In the genomic region with DNA sequence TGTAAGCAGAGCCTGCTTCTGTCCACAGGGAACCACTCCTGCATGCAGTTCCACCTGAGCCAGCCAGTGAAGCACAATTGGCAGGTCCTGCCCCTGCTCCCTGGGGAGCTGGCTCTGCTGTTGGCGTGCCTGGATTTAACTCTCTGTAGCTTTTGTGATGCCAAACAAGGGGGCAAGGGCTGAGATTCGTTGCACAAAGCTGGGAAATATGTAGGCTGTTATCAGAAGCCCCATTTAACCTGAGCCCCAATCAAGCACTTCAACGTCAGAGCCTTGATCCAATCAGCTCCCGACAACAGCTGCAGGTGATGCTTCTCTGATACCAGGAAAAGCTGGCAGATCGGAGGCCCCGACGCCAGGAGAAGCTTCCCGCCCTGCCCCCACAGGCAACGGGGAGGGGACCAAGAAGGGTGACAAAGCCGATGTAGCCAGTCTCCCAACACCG, we compare ENCODE assay signal across 8 mouse cellular contexts. TPM values are rescaled to one million over a fixed set of nuclear protein-coding genes. Genes with fewer than 3 reads are reported as not detected.
A peak's percentile ranks its signal among the peaks of the same experiment; 100 is the strongest.
DNase-seq lines count a peak whose midpoint lies in the region; ATAC-seq and TF ChIP-seq lines count a peak whose summit lies in the region.

No protein-coding gene starts in this region.

- peak; percentile 71 to 78 for DNase-seq in layer of hippocampus, postnatal 14 days (ENCODE audit: low spot score in 2 of 2)
- peak; percentile 44 for DNase-seq in retina, embryonic 14.5 days (ENCODE audit: low spot score)
- no peak for DNase-seq in kidney, adult 18-20 months
- DNase-seq in thymus, postnatal 4 days, result no peak

- no peak overlapping the region for H3K9ac ChIP-seq in intestine, embryonic 15.5 days
- no peak overlapping the region for H3K9ac ChIP-seq in intestine, postnatal 0 days (ENCODE audit: low read depth, low read length)
- peak overlapping the region; percentile 78; the same call in 1 of the 2 replicates for H3K9ac ChIP-seq in forebrain, embryonic 12.5 days

- H3K4me1 ChIP-seq in intestine, embryonic 15.5 days (replicated peaks), result peaks cover 6% of the 10 kb centered on the region; the same call in 1 of the 2 replicates
- no peaks in the 10 kb centered on the region for H3K4me1 ChIP-seq in intestine, postnatal 0 days (replicated peaks; ENCODE audit: control insufficient read depth, insufficient read depth, low read length)
- H3K4me1 ChIP-seq in forebrain, embryonic 12.5 days, result peaks cover 74% of the 10 kb centered on the region

- H3K4me2 ChIP-seq in intestine, embryonic 15.5 days (replicated peaks), result peak overlapping the region; percentile 31; the same call in 1 of the 2 replicates
- H3K4me2 ChIP-seq in intestine, postnatal 0 days (replicated peaks; ENCODE audit: low read depth), result no peak overlapping the region
- H3K4me2 ChIP-seq in forebrain, embryonic 12.5 days, result peak overlapping the region; percentile 75

- ATAC-seq in intestine, embryonic 15.5 days, result 0 out of 2 replicates have a peak, but pooled peaks have one; percentile 39
- ATAC-seq in intestine, postnatal 0 days, result no peak
- ATAC-seq in forebrain, embryonic 12.5 days (ENCODE audit: low FRiP score), result peak; percentile 31
- no peak for ATAC-seq in megakaryocyte, adult 5-6 weeks (ENCODE audit: poor library complexity, severe bottlenecking)

- H3K27ac ChIP-seq in intestine, embryonic 15.5 days, result no peak overlapping the region
- H3K27ac ChIP-seq in intestine, postnatal 0 days (ENCODE audit: low read depth, low read length), result no peak overlapping the region
- peak overlapping the region; percentile 87 for H3K27ac ChIP-seq in forebrain, embryonic 12.5 days

- TF ChIP-seq CTCF in intestine, postnatal 0 days (IDR thresholded peaks at IDR 0.05; ENCODE audit: low read depth), result no peak

- WGBS in intestine, embryonic 15.5 days, result under 1% methylated on average over 11 of the region's 11 CpGs
- WGBS in intestine, postnatal 0 days, result 2% methylated on average over 11 of the region's 11 CpGs
- 1% methylated on average over 11 of the region's 11 CpGs for WGBS in forebrain, embryonic 12.5 days

- no peaks in the 10 kb centered on the region for H3K9me3 ChIP-seq in intestine, embryonic 15.5 days
- no peaks in the 10 kb centered on the region for H3K9me3 ChIP-seq in intestine, postnatal 0 days (ENCODE audit: control insufficient read depth)
- no peaks in the 10 kb centered on the region for H3K9me3 ChIP-seq in forebrain, embryonic 12.5 days

- no peak overlapping the region for H3K4me3 ChIP-seq in intestine, embryonic 15.5 days (replicated peaks)
- no peak overlapping the region for H3K4me3 ChIP-seq in intestine, postnatal 0 days (ENCODE audit: low read depth, low read length)
- H3K4me3 ChIP-seq in forebrain, embryonic 12.5 days (replicated peaks), result peak overlapping the region; percentile 64

- H3K36me3 ChIP-seq in intestine, embryonic 15.5 days, result no peaks in the 10 kb centered on the region
- H3K36me3 ChIP-seq in intestine, postnatal 0 days (ENCODE audit: control insufficient read depth, insufficient read depth), result no peaks in the 10 kb centered on the region
- H3K36me3 ChIP-seq in forebrain, embryonic 12.5 days (replicated peaks), result no peaks in the 10 kb centered on the region

- peaks cover 47% of the 10 kb centered on the region for H3K27me3 ChIP-seq in intestine, embryonic 15.5 days (replicated peaks)
- peaks cover 21% of the 10 kb centered on the region for H3K27me3 ChIP-seq in intestine, postnatal 0 days (replicated peaks; ENCODE audit: control insufficient read depth, insufficient read depth, low read length)
- H3K27me3 ChIP-seq in forebrain, embryonic 12.5 days, result peaks cover 56% of the 10 kb centered on the region

RNA-seq across cellular contexts. Expression of a gene that starts 2.5 kb away (rescaled TPM):
- 2.9 and 4.3 TPM in 2 replicates for polyA plus RNA-seq in intestine, embryonic 15.5 days (2015; fragmentation: Nextera tagmentation; extraction: Ambion mirVana)
- polyA plus RNA-seq in intestine, postnatal 0 days (2015; fragmentation: Nextera tagmentation; extraction: Ambion mirVana), result 0.83 and 1.1 TPM in 2 replicates
- polyA plus RNA-seq in forebrain, embryonic 12.5 days (2016; fragmentation: Nextera tagmentation; extraction: Ambion mirVana), result 31.9 and 35.5 TPM in 2 replicates
- 100 to 1,000 TPM; 276 to 278 TPM for total RNA-seq in layer of hippocampus, postnatal 14 days (2021)
- total RNA-seq in megakaryocyte, adult 5-6 weeks (2015), result not detected in 2 replicates
- not detected in 2 replicates for total RNA-seq in megakaryocyte, adult 5-6 weeks (2017)

Comparison
In these comparisons a context has a peak if more than half of its experiments do, and no peak if none do; other contexts are left out.
1. ATAC-seq: peak in intestine, embryonic 15.5 days (single experiment) and forebrain, embryonic 12.5 days (single experiment); none in intestine, postnatal 0 days (single experiment) and megakaryocyte, adult 5-6 weeks (single experiment).
2. DNase-seq: peak in layer of hippocampus, postnatal 14 days (2 of 2) and retina, embryonic 14.5 days (single experiment); none in kidney, adult 18-20 months (single experiment) and thymus, postnatal 4 days (single experiment).